In genomic region chr17:15830766-15831644, GRCm38 (mm10) we compare ENCODE assay signal across 7 mouse cellular contexts. TPM values are rescaled to one million over a fixed set of nuclear protein-coding genes. Genes with fewer than 3 reads are reported as not detected.
DNase-seq lines count a peak whose midpoint lies in the region; ATAC-seq lines count a peak whose summit lies in the region.

Rgmb (minus strand) TSS chr17:15831039.

- peak within 1 kb of the TSS; percentile 93 for H3K27ac ChIP-seq in intestine, embryonic 16.5 days (ENCODE audit: low read length)

- H3K4me1 ChIP-seq in intestine, embryonic 16.5 days (ENCODE audit: control insufficient read depth, insufficient read depth, low read length) = peaks cover 10% of the 10 kb centered on the region

- peak within 1 kb of the TSS; percentile 78 for H3K9ac ChIP-seq in intestine, embryonic 16.5 days (ENCODE audit: low read depth, low read length)

- peak; percentile 23 for ATAC-seq in common myeloid progenitor, adult 5-6 weeks (replicated peaks; ENCODE audit: low read depth, poor library complexity, severe bottlenecking)
- ATAC-seq in intestine, embryonic 16.5 days = peak; percentile 23

- H3K4me3 ChIP-seq in intestine, embryonic 16.5 days (ENCODE audit: low read length) = peak within 1 kb of the TSS; percentile 70

- under 1% methylated on average over 55 of the region's 55 CpGs for WGBS in intestine, embryonic 16.5 days

- 0 out of 2 replicates have a peak, but pooled peaks cover 2% of the 10 kb centered on the region for H3K27me3 ChIP-seq in intestine, embryonic 16.5 days (replicated peaks; ENCODE audit: control insufficient read depth, insufficient read depth, low read length)

- H3K9me3 ChIP-seq in intestine, embryonic 16.5 days (ENCODE audit: control insufficient read depth, low read length) = no peaks in the 10 kb centered on the region

- H3K4me2 ChIP-seq in intestine, embryonic 16.5 days (ENCODE audit: low read depth, low read length) = peak within 1 kb of the TSS; percentile 96

- no peaks in the 10 kb centered on the region for H3K36me3 ChIP-seq in intestine, embryonic 16.5 days (ENCODE audit: control insufficient read depth, insufficient read depth, low read length)

- DNase-seq in urinary bladder, postnatal 14 days (ENCODE audit: low spot score) = peak; percentile 40
- no peak for DNase-seq in urinary bladder, postnatal 10 days (ENCODE audit: low spot score)
- no peak for DNase-seq in gonadal fat pad, adult 2 months (ENCODE audit: low read depth)
- peak; percentile 19 for DNase-seq in liver
- DNase-seq in retina, embryonic 14.5 days (ENCODE audit: low spot score) = peak; percentile 67

RNA-seq across cellular contexts. Expression of gene Rgmb, which starts in this region (rescaled TPM):
- 0.15 TPM in 1 of 2 replicates, not detected in the other for total RNA-seq in common myeloid progenitor, adult 5-6 weeks (2017)
- polyA plus RNA-seq in gonadal fat pad, adult 2 months (2012; rRNA removed) = 35.9 and 56.7 TPM in 2 replicates
- 17.8 and 24.8 TPM in 2 replicates for polyA plus RNA-seq in intestine, embryonic 16.5 days (2015; fragmentation: Nextera tagmentation; extraction: Ambion mirVana)

Comparison
In these comparisons a context has a peak if more than half of its experiments do, and no peak if none do; other contexts are left out.
1. DNase-seq: peak in urinary bladder, postnatal 14 days (single experiment), liver (single experiment) and retina, embryonic 14.5 days (single experiment); none in urinary bladder, postnatal 10 days (single experiment) and gonadal fat pad, adult 2 months (single experiment).
2. Peak in ATAC-seq in common myeloid progenitor, adult 5-6 weeks; RNA of the gene not detected or under 1 TPM.